Mouse (Mus musculus) cerebellum, adult 2 months (tissue): ENCODE data around the gene Cacng6.
A peak's percentile ranks its signal among the peaks of the same experiment; 100 is the strongest.

Source experiments
- CTCF ChIP-seq: fragments of 200-500 bp; IDR thresholded peaks from 2 replicates; pipeline ENCODE4 v1.5.1; 2011; ENCODE audit warnings: low read depth, mild to moderate bottlenecking, control low read depth, low read length, moderate library complexity, borderline replicate concordance; ENCODE audit not compliant: insufficient read depth
- POLR2A ChIP-seq: fragments of 200-500 bp; IDR thresholded peaks from 2 replicates; pipeline ENCODE4 v1.6.1; 2011; ENCODE audit warnings: low read length, control low read depth, borderline replicate concordance; ENCODE audit not compliant: insufficient read depth

GRCm38 (mm10) chr7:3411160-3411941 is 12.6 kb upstream of the Cacng6 start:
- TF ChIP-seq CTCF (0 out of 2 replicates have a peak, but pooled peaks have one; percentile 5), POLR2A (no peak)
